Mouse (Mus musculus): ENCODE results near the gene Gpr55.

Gene Gpr55

DNA sequence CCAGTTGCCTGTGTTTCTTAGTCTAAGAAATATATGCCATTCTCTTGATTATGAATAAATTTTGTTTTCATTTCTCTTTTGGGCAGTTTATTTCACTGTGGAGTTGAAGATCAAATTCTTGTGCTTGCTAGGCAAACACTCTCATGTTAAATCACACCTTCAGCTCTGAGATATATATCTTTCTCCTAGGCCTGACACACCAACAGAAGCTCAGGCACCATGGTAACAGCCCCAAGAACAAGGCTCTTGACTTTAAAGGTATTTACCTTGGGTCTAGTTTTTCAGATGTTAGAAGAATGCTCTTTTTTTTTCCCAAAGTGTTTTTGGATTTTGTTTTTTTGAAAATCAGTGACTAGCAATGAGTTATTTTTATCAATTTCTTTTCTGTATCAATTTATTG is 44.9 kb downstream of the Gpr55 start:
- DNase-seq (ENCODE audit: low read depth) = no peak

DNA sequence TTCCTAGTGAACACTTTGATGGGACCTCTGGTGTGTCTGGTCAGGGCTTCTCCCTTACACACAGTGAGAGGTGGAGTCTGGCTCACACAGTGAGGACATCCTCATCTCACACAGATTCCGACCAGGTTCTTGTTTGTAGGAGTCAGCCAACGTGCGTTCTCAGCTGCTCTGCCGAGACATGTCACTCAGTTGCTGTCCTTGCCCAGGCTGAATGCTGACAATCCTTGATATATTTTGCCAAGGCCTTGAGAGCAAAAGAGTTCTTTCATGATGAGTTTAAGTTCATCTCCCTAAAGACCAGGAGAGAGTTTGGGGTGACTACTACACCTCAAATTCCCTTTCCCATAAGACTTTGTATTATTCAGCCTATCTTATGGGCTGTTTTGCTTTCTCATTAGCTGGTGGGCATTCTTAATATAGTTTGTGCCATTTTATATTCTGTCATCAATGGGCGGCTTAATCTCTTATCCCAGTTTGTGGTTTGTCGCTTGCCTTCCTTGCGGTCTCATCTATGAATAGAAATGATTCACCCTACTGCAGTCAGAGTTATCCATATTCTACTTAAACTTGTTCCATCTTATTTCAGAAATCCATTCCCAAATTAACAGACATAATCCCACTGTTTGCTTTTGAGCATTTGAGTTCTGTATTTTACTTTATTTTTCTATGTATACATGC is 47.6 kb downstream of the Gpr55 start:
- no peak for DNase-seq (ENCODE audit: low read depth)

DNA sequence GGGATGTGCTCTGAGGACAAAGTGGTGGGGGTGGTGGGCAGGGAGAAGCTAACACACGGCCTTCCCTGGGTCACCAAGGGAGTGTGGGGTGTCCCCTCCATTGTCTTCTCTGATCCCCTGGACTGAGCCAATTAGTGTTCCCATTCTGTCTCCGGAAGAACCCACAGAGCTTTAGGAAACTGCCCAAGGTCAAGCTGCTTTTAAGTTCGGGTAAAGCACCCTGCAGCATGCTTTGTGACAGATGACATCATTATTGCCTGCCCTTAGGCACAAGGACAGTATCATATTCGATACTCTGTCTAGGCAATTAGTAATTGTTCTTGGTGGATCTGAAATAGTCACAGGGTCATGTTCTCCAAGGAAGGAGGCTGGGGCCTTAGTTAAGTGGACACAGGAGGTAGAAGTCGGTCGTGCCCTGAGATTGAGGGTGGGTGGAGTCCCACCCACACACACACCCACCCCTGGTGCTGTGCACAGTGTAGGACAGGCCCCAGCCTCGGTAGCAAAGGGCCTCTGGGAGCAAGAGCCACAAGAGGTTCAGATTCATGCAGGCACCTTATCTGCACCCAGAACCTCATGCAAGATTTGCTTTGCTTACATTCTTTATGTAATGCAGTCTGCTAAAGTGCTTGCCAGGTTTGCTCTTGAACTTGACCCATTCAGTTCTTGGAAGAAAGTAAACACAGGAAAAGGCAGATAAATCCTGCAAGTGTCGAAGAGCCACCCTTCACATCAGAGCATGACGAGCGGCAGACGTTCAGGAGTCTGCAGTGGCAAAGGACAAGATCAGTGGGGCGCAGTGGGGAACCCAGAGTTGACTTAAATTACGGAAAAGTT is 51.8 kb downstream of the Gpr55 start:
- no peak for DNase-seq (ENCODE audit: low read depth)

DNA sequence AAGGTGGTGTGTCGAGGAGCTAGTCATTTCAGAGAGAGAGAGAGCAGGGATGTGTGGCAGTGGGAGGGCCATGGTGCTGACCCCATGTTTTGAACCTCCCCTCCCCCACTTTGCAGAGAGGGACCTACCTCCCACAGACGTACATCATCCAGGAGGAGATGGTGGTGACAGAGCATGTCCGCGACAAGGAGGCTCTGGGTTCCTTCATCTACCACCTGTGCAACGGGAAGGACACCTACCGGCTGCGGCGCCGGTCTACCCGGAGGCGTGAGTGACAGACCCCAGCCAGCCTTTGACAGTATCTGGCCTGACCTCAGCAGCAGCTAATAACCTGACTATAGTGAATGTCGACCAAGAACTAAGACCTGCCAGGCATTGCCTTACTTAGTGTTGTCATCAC is 53.9 kb downstream of the Gpr55 start:
- DNase-seq (ENCODE audit: low read depth) = no peak

DNA sequence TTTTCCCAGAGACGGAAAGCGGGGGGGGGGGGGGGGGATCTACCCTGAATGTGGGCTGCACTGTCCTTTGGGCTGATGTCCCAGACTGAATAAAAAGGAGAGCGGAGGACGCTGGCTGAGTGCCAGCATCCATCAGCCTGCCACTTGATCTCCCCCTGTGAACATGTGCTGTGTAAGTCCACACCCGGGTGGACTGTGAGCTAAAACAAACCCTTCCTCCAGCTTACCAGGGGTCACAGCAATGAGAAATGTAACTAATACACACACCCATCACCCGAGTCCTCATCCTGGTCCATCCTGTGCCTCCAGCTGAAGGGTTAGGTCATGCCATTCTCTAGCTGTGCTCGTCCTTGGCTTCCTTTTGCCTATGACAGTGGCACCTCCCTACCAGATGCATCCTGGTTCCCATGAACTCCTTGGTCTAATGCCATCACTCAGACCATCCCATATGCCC is 58.7 kb downstream of the Gpr55 start:
- no peak for DNase-seq (ENCODE audit: low read depth)

DNA sequence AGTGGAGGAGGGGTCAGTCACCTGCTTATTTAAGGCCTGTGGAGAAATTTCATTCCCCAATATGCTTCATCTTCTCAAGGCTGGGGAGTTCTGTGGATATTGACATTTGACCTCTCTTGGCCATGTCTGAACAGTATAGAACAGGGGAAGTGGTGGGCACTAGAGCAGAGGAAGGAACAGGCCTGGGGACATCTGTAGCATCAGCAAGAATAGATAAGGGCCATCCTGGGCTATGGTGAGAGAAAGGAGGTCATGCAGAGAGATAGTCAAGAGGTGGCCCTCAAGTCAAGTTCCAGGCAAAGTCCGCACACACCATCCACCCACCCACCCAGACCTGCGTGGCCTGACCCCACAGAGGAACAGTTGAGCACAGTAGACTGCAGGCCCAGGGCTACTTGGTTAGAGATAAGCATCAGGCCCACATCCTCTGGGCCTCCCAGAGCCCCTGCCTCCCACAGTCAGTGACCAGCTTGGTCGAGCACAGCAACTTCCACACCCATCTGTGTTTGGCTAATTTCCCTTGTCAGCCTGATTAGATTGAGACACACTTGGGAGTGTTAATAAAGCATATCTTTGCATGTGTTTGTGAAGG is 59.2 kb downstream of the Gpr55 start:
- no peak for DNase-seq (ENCODE audit: low read depth)

DNA sequence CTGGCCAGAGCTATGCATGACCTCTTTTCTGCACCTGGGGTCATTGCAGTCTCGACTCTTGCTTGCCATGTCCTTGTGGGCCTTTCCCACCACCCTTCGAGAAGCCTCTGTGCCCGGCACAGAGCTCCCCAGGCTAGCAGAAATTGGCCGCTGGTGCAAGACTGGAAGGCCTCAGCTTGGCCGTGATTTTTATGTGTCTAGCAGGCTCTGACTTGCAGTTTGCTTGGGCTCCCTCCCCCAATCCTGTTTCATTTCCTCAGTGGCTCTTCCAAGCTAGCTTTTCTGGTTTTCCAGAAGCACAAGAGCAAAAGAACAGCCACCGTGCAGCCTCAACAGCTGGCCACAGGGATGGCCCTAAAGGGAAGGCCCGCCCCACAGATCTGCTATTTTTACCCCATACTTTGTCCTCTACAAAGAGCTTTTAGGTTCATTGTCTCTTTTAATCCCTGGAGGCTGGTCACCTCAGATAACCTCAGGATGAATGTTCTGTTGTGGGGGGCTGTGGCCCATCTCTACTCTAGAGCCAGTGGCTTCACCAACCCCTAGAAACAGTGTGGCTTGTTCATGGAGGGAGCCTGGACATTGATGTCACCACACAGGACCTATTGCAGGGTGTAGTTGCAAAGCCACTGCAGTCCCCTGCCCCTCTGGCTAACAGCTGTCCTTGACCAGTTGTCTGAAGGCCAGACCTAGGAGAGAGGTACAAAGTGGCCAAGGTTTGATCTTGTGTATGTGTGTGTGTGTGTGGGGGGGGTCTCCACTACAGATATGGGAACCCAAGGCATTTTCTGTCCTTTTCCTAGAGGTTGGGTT is 60.1 kb downstream of the Gpr55 start:
- DNase-seq (ENCODE audit: low read depth) = no peak

DNA sequence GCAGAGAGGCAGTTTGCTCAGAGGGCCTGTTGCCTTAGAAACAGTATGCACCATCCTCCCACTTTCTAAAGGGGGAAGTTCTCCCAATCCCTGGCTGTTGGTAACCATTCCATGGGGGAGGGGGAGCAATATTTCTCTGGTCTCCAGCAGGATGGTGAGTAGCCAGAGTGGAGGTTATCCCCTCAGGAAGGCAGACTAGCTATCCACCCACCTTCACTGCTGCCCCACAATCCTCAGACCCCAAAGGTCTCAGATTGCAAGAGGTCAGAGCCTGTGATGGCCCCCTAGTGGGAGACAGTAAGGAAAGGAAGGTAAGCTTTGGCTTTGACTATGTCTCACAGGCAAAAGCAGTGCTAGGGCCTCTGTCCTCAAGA is 61.4 kb downstream of the Gpr55 start:
- DNase-seq (ENCODE audit: low read depth) = no peak

DNA sequence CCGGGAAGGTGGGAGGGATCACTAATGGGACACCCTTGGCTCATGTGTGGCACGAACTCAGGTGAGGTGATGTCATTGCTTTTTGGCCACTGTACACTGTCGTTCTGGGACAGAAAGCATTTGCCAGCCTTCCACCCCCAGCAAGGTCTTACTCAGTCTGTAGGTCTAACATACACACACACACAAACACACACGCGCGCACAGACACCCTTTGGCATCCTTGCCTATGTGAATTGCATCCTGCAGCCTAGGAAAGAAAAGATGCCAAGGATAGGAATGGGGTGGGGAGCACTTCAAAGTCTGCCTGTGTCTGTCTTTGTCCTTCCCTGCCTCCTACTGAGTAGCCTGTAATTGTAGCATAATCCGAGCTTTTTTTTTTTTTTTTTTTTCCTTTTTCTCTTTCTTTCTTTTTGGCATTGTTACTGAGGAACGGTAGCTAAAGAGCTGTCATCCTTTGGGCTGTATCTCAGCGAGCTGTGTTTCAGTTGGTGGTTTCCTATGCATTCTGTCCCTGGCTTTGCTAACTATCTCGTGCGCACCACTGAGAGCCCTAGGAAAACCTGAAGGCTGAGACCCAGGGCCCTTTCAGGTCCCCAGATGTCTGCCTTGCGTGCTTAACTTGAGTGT is 61.9 kb downstream of the Gpr55 start:
- no peak for DNase-seq (ENCODE audit: low read depth)

DNA sequence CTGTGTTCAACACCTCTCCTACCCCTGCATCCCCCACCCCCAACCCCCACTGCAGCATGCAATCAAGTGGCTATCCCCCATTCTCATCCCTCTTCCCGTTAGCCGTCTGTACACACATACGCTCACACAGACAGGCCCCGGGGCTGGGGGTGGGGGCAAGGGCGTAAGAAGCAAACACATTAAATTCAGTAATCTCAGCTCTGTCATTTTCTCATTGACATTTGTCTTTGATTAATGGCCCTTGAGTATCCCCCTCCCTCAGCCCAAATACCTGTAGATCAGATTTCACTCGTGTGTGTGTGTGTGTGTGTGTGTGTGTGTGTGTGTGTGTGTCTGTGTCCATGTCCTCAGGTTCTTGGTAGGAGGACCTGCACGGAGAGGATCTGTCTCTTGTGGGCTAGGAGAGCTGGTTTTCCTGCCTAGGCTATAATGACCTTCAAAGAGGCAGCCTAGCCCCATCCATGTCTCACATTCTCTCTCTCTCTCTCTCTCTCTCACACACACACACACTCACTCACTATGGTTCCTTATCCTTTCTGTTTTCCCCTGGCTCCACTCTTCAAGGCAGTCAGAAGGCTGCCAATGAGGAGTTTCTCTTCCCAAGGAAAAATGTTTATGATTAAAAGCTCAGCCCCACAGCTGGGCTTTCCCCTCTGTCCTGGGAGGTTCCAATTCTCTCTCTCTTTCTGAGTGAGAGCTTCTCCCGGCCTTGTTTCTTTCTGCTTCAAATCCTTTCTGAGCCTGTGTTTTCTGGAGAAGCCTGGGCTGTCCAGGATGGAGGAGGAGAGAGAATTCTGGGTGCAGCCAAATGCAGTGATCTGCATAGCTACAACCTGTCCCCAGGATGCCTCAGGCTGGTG is 62.7 kb downstream of the Gpr55 start:
- DNase-seq (ENCODE audit: low read depth) = peak; percentile 50

DNA sequence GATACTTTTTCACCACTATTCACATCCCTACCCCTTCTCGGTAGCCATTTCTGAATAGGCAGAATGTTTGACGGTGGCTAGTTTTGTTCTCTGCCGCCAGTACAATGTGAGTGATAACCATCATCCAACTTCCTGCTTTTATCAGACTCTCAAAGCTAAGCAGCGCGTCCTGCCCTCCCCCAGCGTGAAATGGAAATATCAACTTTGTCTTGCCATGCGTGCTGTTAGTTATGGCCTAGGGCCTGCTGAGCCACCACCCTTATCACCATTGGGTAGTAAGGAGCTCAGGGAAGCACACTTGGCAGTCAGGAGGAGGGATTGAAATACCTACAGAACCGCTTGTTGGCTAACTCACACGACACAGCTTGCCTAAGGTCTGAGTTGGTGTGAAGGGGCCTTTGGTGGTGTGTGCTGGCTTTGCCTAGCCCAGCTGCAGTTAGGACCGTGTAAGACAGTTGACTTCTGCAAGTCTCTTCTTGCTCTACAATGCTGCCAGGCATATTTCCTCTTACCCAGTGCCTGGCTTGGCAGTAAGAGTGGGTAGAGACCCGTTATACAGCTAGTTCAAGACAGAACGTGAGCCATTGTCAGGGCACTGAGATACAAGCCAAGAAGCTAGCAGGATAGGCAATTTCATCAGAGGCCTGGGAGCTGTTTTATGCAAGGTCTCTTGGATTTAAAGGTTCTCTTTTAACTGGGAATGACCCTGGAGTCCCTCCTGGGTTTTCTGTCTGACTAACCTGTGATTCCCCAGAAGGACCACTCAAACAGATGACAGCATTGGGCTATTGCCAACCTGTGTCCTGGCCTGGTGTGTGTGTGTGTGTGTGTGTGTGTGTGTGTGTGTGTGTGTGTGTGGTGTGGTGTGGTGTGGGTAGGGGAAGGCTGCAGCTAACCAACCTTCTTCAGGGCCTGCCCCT is 63.8 kb downstream of the Gpr55 start:
- DNase-seq (ENCODE audit: low read depth) = no peak

DNA sequence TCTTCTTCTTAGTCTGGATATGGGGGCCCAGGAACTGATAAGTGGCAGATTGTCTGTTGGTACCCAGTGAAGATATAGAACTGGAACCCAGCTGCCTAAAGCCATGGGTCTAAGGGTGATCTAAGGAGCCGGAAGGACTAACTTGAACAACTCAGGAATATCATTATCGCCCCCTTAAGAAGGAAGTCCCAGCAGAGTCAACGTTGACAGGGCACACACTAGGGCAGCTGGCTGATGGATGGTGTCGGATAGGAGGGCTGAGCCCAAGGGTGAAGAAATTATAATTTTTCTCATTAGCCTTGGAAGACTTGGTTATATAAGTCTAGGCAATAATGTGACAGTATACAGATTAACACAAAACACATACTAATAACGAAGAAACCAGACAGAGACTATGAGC is 64.7 kb downstream of the Gpr55 start:
- DNase-seq (ENCODE audit: low read depth) = no peak

DNA sequence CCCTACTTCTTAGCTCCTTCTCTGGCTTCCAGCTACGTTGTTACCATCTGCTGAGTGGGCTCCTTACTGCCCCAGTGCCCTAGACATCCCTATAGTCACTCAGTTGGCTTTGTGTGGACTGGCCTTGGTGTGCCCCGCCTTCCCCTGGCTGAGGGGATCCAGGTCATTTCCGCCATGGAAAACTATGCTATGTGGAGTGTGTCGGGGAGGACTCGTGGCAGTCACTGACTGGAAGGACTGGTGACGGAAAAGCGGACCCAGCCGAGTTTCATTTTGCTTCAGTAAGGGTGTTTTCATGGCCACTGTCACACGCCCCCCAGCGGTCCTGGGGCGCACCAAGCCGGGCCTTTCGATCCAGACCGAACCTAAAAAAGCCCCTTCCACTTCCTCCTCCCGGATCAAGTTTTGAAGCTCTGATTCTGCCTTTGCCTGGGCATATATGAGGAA is 65.4 kb downstream of the Gpr55 start:
- peak; percentile 79 for DNase-seq (ENCODE audit: low read depth)

DNA sequence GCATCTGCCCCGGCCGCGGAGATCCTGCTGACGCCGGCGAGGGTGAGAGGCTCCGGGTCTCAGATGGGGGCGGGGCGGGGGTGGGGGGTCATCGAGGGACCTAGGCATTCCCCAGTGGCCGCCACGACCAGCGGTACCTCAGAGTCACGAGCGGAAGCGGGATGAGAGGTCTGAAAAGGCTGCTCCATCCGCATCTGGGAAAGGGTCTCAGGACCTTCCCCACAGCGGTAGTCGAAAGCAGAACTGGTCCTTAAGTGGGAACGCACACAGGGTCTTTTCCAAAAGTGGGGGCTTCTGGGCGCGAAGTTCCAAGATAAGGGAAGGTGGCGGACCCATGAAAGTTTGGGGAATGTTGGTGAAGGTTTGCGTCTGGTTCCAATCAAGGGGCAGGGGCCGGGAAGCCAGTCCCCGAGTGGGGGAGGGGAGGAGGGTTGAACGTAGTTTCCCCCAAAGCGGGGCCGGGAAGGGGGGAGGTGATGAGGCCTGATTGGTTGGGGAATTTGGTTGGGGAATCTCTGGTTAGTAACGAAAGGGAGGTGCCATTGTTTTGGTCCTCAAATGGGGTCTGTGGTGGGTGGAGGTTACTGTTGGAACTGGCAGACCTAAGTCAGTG is 66.0 kb downstream of the Gpr55 start:
- DNase-seq (ENCODE audit: low read depth) = peak; percentile 80

DNA sequence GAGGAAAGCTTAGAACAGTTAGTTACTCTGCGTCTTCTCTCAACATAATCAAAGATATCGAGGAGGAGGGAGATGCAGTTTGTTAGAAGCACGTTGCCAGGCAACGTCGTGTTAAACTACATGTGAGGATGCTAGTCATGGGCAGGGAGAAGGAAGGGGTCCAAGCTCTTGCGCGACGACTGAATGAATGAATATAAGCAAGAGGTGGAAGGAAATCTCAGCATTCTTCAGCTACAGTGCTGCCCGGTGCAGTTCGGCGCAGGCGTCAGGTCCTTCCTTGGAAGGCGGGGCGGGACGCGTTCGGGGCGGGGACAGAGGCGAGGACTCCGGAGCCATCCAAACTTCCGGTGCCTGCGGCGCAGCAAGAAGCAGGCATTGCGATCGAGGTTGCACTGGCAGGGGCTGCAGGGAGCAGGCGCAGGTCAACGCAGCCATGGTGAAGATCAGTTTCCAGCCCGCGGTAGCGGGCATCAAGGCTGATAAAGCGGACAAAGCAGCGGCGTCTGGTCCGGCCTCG is 66.5 kb downstream of the Gpr55 start, which contains the start of gene Itm2c:
Gene Itm2c, plus strand, starts transcription at position 51 of the 517 bp plus-strand sequence.
- DNase-seq (ENCODE audit: low read depth) = peak; percentile 91

Data from NIH3T3 (cell line).